Mouse (Mus musculus): ENCODE measurements around the gene Fut8. TPM values are rescaled to one million over a fixed set of nuclear protein-coding genes. Genes with fewer than 3 reads are reported as not detected.

Fut8 gene
- polyA plus RNA-seq, 1 experiment from 2014 or later, result 15.2 TPM

DNA sequence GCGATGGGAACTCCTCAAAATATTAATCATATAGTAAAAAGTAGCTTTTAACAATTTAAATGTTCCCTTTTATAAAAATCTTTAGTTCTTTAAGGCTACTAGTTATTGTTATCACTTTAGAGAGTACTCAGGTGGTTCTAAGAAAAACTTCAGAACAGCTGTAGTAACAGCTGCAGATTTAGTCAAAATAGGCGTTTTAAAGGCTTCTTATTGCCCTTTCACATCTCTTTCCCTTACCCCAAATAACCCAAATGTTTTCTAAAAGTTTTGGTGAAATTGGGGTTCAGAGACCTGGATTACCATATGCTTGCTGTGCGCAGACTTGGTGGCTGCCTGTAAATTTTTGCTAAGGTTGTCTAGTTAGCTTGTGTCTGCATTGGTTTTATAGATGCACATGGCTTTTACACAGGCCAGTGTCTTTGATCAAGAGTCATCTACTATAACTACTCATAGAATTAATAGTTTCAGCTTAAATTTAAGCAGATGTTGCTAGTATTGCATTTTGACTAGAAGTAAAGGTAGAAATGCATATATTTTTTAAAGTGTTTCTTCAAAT is 68.9 kb downstream of the Fut8 start:
- no peak overlapping the region for H3K4me3 ChIP-seq (ENCODE audit: control insufficient read depth in 1 of 2, insufficient read depth in 1 of 2, low read depth in 1 of 2, low read length in 2 of 2)
- H3K27ac ChIP-seq (replicated peaks in 1 of 2; ENCODE audit: control insufficient read depth in 1 of 2, insufficient read depth in 1 of 2, low read depth in 2 of 2, low read length in 2 of 2), result no peak overlapping the region
- H3K36me3 ChIP-seq (ENCODE audit: control insufficient read depth, insufficient read depth, low read length), result no peaks in the 10 kb centered on the region
- H3K27me3 ChIP-seq (ENCODE audit: control insufficient read depth, insufficient read depth, low read length), result no peaks in the 10 kb centered on the region
- H3K9ac ChIP-seq (ENCODE audit: low read length), result no peak overlapping the region
- WGBS, result 90% methylated on average over 3 of the region's 3 CpGs
- no peak overlapping the region for H3K4me2 ChIP-seq (ENCODE audit: low read length)
- H3K9me3 ChIP-seq (ENCODE audit: control insufficient read depth, low read length), result no peaks in the 10 kb centered on the region
- ATAC-seq (ENCODE audit: insufficient number of reproducible peaks, insufficient read depth, low FRiP score, low read depth), result no peak
- 0 out of 4 replicates have a peak, but pooled peaks cover 0 to 4% of the 10 kb centered on the region in 2 experiments for H3K4me1 ChIP-seq (ENCODE audit: control insufficient read depth in 2 of 2, insufficient read depth in 2 of 2, low read length in 2 of 2)

GRCm38 (mm10) chr12:77309507-77309906 is 71.6 kb downstream of the Fut8 start:
- Histone ChIP-seq H3K36me3 (ENCODE audit: control insufficient read depth, insufficient read depth, low read length) (no peaks in the 10 kb centered on the region), H3K9me3 (ENCODE audit: control insufficient read depth, low read length) (no peaks in the 10 kb centered on the region), H3K9ac (ENCODE audit: low read length) (no peak overlapping the region), H3K27ac (replicated peaks in 1 of 2; ENCODE audit: control insufficient read depth in 1 of 2, insufficient read depth in 1 of 2, low read depth in 2 of 2, low read length in 2 of 2) (no peak overlapping the region), H3K4me1 (ENCODE audit: control insufficient read depth in 2 of 2, insufficient read depth in 2 of 2, low read length in 2 of 2) (0 out of 4 replicates have a peak, but pooled peaks cover 0 to 4% of the 10 kb centered on the region in 2 experiments), H3K4me3 (ENCODE audit: control insufficient read depth in 1 of 2, insufficient read depth in 1 of 2, low read depth in 1 of 2, low read length in 2 of 2) (no peak overlapping the region), H3K27me3 (ENCODE audit: control insufficient read depth, insufficient read depth, low read length) (no peaks in the 10 kb centered on the region), H3K4me2 (ENCODE audit: low read length) (no peak overlapping the region)
- ATAC-seq (ENCODE audit: insufficient number of reproducible peaks, insufficient read depth, low FRiP score, low read depth), result no peak

- no peak overlapping the region for H3K4me3 ChIP-seq (ENCODE audit: control insufficient read depth in 1 of 2, insufficient read depth in 1 of 2, low read depth in 1 of 2, low read length in 2 of 2)
- no peak overlapping the region for H3K4me2 ChIP-seq (ENCODE audit: low read length)
- H3K36me3 ChIP-seq (ENCODE audit: control insufficient read depth, insufficient read depth, low read length), result no peaks in the 10 kb centered on the region
- no peak overlapping the region for H3K27ac ChIP-seq (replicated peaks in 1 of 2; ENCODE audit: control insufficient read depth in 1 of 2, insufficient read depth in 1 of 2, low read depth in 2 of 2, low read length in 2 of 2)
- no peak for ATAC-seq (ENCODE audit: insufficient number of reproducible peaks, insufficient read depth, low FRiP score, low read depth)
- no peaks in the 10 kb centered on the region for H3K27me3 ChIP-seq (ENCODE audit: control insufficient read depth, insufficient read depth, low read length)
- H3K9ac ChIP-seq (ENCODE audit: low read length), result no peak overlapping the region
- H3K9me3 ChIP-seq (ENCODE audit: control insufficient read depth, low read length), result no peaks in the 10 kb centered on the region
- 0 out of 4 replicates have a peak, but pooled peaks cover 0 to 4% of the 10 kb centered on the region in 2 experiments for H3K4me1 ChIP-seq (ENCODE audit: control insufficient read depth in 2 of 2, insufficient read depth in 2 of 2, low read length in 2 of 2)
Measured at GRCm38 (mm10) chr12:77313502-77313901, 75.6 kb downstream of the Fut8 start.

- 53% methylated on average over 3 of the region's 3 CpGs for WGBS
Measured at GRCm38 (mm10) chr12:77324142-77324541, 86.2 kb downstream of the Fut8 start.

GRCm38 (mm10) chr12:77346521-77346920 is 108.6 kb downstream of the Fut8 start:
- no peaks in the 10 kb centered on the region for H3K4me1 ChIP-seq (ENCODE audit: control insufficient read depth in 2 of 2, insufficient read depth in 2 of 2, low read length in 2 of 2)
- H3K9me3 ChIP-seq (ENCODE audit: control insufficient read depth, low read length), result no peaks in the 10 kb centered on the region
- ATAC-seq (ENCODE audit: insufficient number of reproducible peaks, insufficient read depth, low FRiP score, low read depth), result no peak
- 65% methylated on average over 1 of the region's 1 CpGs for WGBS
- no peak overlapping the region for H3K9ac ChIP-seq (ENCODE audit: low read length)
- H3K36me3 ChIP-seq (ENCODE audit: control insufficient read depth, insufficient read depth, low read length), result no peaks in the 10 kb centered on the region
- H3K27me3 ChIP-seq (ENCODE audit: control insufficient read depth, insufficient read depth, low read length), result no peaks in the 10 kb centered on the region
- no peak overlapping the region for H3K4me2 ChIP-seq (ENCODE audit: low read length)
- H3K4me3 ChIP-seq (ENCODE audit: control insufficient read depth in 1 of 2, insufficient read depth in 1 of 2, low read depth in 1 of 2, low read length in 2 of 2), result no peak overlapping the region
- H3K27ac ChIP-seq (replicated peaks in 1 of 2; ENCODE audit: control insufficient read depth in 1 of 2, insufficient read depth in 1 of 2, low read depth in 2 of 2, low read length in 2 of 2), result no peak overlapping the region

More at GRCm38 (mm10) chr12:77324142-77324541, 86.2 kb downstream of the Fut8 start:
- Histone ChIP-seq H3K4me3 (ENCODE audit: control insufficient read depth in 1 of 2, insufficient read depth in 1 of 2, low read depth in 1 of 2, low read length in 2 of 2) (no peak overlapping the region), H3K9ac (ENCODE audit: low read length) (no peak overlapping the region), H3K4me2 (ENCODE audit: low read length) (no peak overlapping the region), H3K4me1 (ENCODE audit: control insufficient read depth in 2 of 2, insufficient read depth in 2 of 2, low read length in 2 of 2) (no peaks in the 10 kb centered on the region), H3K27ac (replicated peaks in 1 of 2; ENCODE audit: control insufficient read depth in 1 of 2, insufficient read depth in 1 of 2, low read depth in 2 of 2, low read length in 2 of 2) (no peak overlapping the region), H3K9me3 (ENCODE audit: control insufficient read depth, low read length) (no peaks in the 10 kb centered on the region), H3K36me3 (ENCODE audit: control insufficient read depth, insufficient read depth, low read length) (no peaks in the 10 kb centered on the region), H3K27me3 (ENCODE audit: control insufficient read depth, insufficient read depth, low read length) (no peaks in the 10 kb centered on the region)
- ATAC-seq (ENCODE audit: insufficient number of reproducible peaks, insufficient read depth, low FRiP score, low read depth), result no peak

GRCm38 (mm10) chr12:77349543-77349942 is 111.6 kb downstream of the Fut8 start:
- Histone ChIP-seq H3K9me3 (ENCODE audit: control insufficient read depth, low read length) (no peaks in the 10 kb centered on the region), H3K4me2 (ENCODE audit: low read length) (no peak overlapping the region), H3K27ac (replicated peaks in 1 of 2; ENCODE audit: control insufficient read depth in 1 of 2, insufficient read depth in 1 of 2, low read depth in 2 of 2, low read length in 2 of 2) (no peak overlapping the region), H3K36me3 (ENCODE audit: control insufficient read depth, insufficient read depth, low read length) (no peaks in the 10 kb centered on the region), H3K4me1 (ENCODE audit: control insufficient read depth in 2 of 2, insufficient read depth in 2 of 2, low read length in 2 of 2) (no peaks in the 10 kb centered on the region), H3K9ac (ENCODE audit: low read length) (no peak overlapping the region), H3K27me3 (ENCODE audit: control insufficient read depth, insufficient read depth, low read length) (no peaks in the 10 kb centered on the region), H3K4me3 (ENCODE audit: control insufficient read depth in 1 of 2, insufficient read depth in 1 of 2, low read depth in 1 of 2, low read length in 2 of 2) (no peak overlapping the region)
- ATAC-seq (ENCODE audit: insufficient number of reproducible peaks, insufficient read depth, low FRiP score, low read depth), result no peak

DNA sequence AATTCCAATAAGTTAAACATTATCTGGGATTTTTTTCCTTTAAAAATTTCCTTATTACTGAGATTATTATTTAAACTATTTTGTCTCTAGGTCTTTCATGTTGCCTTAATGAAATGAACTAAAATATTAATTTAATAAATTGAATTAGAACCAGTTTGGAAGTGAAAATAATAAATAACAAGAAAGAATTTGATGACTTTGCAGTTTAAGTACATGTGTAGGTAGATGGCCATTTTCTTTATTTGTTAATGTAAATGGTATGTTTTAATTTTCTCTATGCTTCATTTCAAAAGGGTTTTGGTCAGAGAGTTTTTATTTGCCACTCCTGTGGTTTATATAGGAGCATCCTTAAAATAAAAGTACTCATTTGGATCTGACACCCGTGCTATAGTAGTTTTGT is 177.8 kb downstream of the Fut8 start:
- Histone ChIP-seq H3K9me3 (ENCODE audit: control insufficient read depth, low read length) (no peaks in the 10 kb centered on the region), H3K27me3 (ENCODE audit: control insufficient read depth, insufficient read depth, low read length) (no peaks in the 10 kb centered on the region), H3K4me2 (ENCODE audit: low read length) (no peak overlapping the region), H3K4me3 (ENCODE audit: control insufficient read depth in 1 of 2, insufficient read depth in 1 of 2, low read depth in 1 of 2, low read length in 2 of 2) (no peak overlapping the region), H3K9ac (ENCODE audit: low read length) (no peak overlapping the region), H3K36me3 (ENCODE audit: control insufficient read depth, insufficient read depth, low read length) (no peaks in the 10 kb centered on the region), H3K27ac (replicated peaks in 1 of 2; ENCODE audit: control insufficient read depth in 1 of 2, insufficient read depth in 1 of 2, low read depth in 2 of 2, low read length in 2 of 2) (no peak overlapping the region), H3K4me1 (ENCODE audit: control insufficient read depth in 2 of 2, insufficient read depth in 2 of 2, low read length in 2 of 2) (no peaks in the 10 kb centered on the region)
- ATAC-seq (ENCODE audit: insufficient number of reproducible peaks, insufficient read depth, low FRiP score, low read depth), result no peak
- WGBS, result 91% methylated on average over 1 of the region's 1 CpGs

DNA sequence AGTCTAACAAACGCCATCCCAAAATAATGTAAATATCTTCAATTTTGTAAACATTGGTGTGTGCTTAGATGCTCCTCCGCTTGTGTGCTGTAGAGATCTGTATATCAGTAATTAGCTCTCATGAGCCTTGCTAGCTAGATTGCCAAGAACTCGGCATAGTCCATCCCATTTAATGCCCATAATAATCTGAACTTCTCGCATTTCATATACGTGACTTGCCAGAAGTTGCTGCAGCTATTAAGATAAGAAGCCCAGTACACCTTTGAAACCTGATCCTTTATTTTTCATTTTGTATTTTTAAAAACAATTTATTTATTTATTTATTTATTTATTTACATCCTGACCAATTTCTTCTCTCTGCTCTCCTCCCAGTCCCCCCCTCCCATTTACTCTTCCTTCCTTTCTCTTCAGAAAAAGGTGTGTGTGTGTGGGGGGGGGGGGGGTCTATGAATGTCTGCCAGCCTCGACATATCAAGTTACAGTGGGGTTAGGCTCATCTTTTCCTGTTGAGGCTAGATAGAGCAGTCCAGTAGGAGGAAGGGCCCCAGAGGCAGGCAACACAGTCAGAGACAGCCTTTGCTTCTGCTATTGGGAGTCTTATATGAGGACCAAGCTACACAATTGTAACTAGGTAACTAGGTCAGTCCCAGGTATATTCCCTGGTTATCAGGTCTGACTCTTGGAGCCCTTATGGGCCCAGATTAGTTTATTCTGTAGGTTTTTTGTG is 183.9 kb downstream of the Fut8 start:
- Histone ChIP-seq H3K9me3 (ENCODE audit: control insufficient read depth, low read length) (no peaks in the 10 kb centered on the region), H3K4me1 (ENCODE audit: control insufficient read depth in 2 of 2, insufficient read depth in 2 of 2, low read length in 2 of 2) (no peaks in the 10 kb centered on the region), H3K4me3 (ENCODE audit: control insufficient read depth in 1 of 2, insufficient read depth in 1 of 2, low read depth in 1 of 2, low read length in 2 of 2) (no peak overlapping the region), H3K27ac (replicated peaks in 1 of 2; ENCODE audit: control insufficient read depth in 1 of 2, insufficient read depth in 1 of 2, low read depth in 2 of 2, low read length in 2 of 2) (no peak overlapping the region), H3K27me3 (ENCODE audit: control insufficient read depth, insufficient read depth, low read length) (no peaks in the 10 kb centered on the region), H3K36me3 (ENCODE audit: control insufficient read depth, insufficient read depth, low read length) (no peaks in the 10 kb centered on the region), H3K4me2 (ENCODE audit: low read length) (no peak overlapping the region), H3K9ac (ENCODE audit: low read length) (no peak overlapping the region)
- no peak for ATAC-seq (ENCODE audit: insufficient number of reproducible peaks, insufficient read depth, low FRiP score, low read depth)
- 83% methylated on average over 6 of the region's 6 CpGs for WGBS

Data from heart, embryonic 14.5 days (tissue).